Mouse (Mus musculus) kidney, embryonic 16.5 days (tissue): Measurements from ENCODE around the gene Gfpt1. TPM values are rescaled to one million over a fixed set of nuclear protein-coding genes. Genes with fewer than 3 reads are reported as not detected.

Experiments used
- polyA plus RNA-seq: library from polyadenylated mRNA; unstranded; fragments of >200 nt; fragmentation: Nextera tagmentation; extraction: Ambion mirVana; gene quantifications from 2 replicates; pipeline ENCODE4 v1.2.1, GENCODE M21; 2015

The Gfpt1 gene
- polyA plus RNA-seq, 1 experiment from 2014 or later, result 18.1 TPM

Other genes with a start within 250 kb of the Gfpt1 start
- gene Anxa4, start 249.3 kb upstream of the Gfpt1 start, polyA plus RNA-seq, result 50.7 and 59.2 TPM in 2 replicates
- gene Aak1, start 193.3 kb upstream of the Gfpt1 start, polyA plus RNA-seq, result 9.0 and 13.5 TPM in 2 replicates
- 97.9 and 99.2 TPM in 2 replicates for gene Nfu1, start 33.6 kb upstream of the Gfpt1 start, polyA plus RNA-seq
- 0.26 and 0.39 TPM in 2 replicates for gene D6Ertd527e, start 61.9 kb downstream of the Gfpt1 start, polyA plus RNA-seq